Mouse (Mus musculus) limb, embryonic 11.5 days (tissue): ENCODE data around the gene Nrbf2. TPM values are rescaled to one million over a fixed set of nuclear protein-coding genes. Genes with fewer than 3 reads are reported as not detected.

Experiments
- ATAC-seq: fragments of 200-750 bp; cut with Nextera tagmentation; 2 replicates; pipeline ENCODE4 v1.8.0; 2017; ENCODE audit warnings: low read depth; ENCODE audit not compliant: insufficient number of reproducible peaks, low FRiP score, low TSS enrichment
- DNase-seq: peaks from one replicate; pipeline ENCODE4 v3.0.0-alpha.2; 2015; ENCODE audit warnings: low spot score
- H3K27ac ChIP-seq: fragments of 300-500 bp; sonication (generic); replicated peaks from 2 replicates; pipeline ENCODE4 v1.5.1; 2014; ENCODE audit warnings: low read depth, mild to moderate bottlenecking, low read length
- H3K27me3 ChIP-seq: fragments of 300-500 bp; sonication (generic); 2 replicates; pipeline ENCODE4 v1.6.1; 2014; ENCODE audit warnings: mild to moderate bottlenecking, low read length, mixed read lengths; ENCODE audit not compliant: control insufficient read depth, insufficient read depth
- H3K36me3 ChIP-seq: fragments of 300-500 bp; sonication (generic); 2 replicates; pipeline ENCODE4 v1.6.1; 2014; ENCODE audit warnings: mild to moderate bottlenecking, low read length, moderate library complexity, mixed read lengths; ENCODE audit not compliant: control insufficient read depth, insufficient read depth
- H3K4me1 ChIP-seq: fragments of 300-500 bp; sonication (generic); 2 replicates; pipeline ENCODE4 v1.6.1; 2014; ENCODE audit warnings: low read length, mixed read lengths; ENCODE audit not compliant: control insufficient read depth, insufficient read depth
- H3K4me2 ChIP-seq: fragments of 300-500 bp; sonication (generic); 2 replicates; pipeline ENCODE4 v1.6.1; 2014; ENCODE audit warnings: low read depth, mild to moderate bottlenecking, moderate library complexity; ENCODE audit not compliant: severe bottlenecking
- H3K4me3 ChIP-seq: fragments of 300-500 bp; sonication (generic); 2 replicates; pipeline ENCODE4 v1.5.1; 2014; ENCODE audit warnings: low read depth, low read length
- H3K9ac ChIP-seq: fragments of 300-500 bp; sonication (generic); 2 replicates; pipeline ENCODE4 v1.6.1; 2014; ENCODE audit warnings: mild to moderate bottlenecking, low read length
- H3K9me3 ChIP-seq: fragments of 300-500 bp; sonication (generic); 2 replicates; pipeline ENCODE4 v1.6.1; 2016; ENCODE audit warnings: low read length; ENCODE audit not compliant: control insufficient read depth
- WGBS: fragments of 180-500 bp; shearing (Covaris S2); extraction: QIAGEN DNeasy Blood & Tissue Kit; methylation state at CpG from one replicate; pipeline ENCODE4 v1.1.7; 2014; 5-methylcytosine and 5-hydroxymethylcytosine counted together
- polyA plus RNA-seq: library from polyadenylated mRNA; unstranded; fragments of >200 nt; fragmentation: Nextera tagmentation; extraction: Ambion mirVana; gene quantifications from 2 replicates; pipeline ENCODE4 v1.2.1, GENCODE M21; 2014

Gene Nrbf2
- polyA plus RNA-seq, 1 experiment from 2014 or later: 48.0 TPM

- WGBS: 25% methylated on average over 5 of the region's 5 CpGs
- H3K4me3 ChIP-seq: no peak overlapping the region
- H3K36me3 ChIP-seq: no peaks in the 10 kb centered on the region
- DNase-seq (no peak), ATAC-seq (no peak)
- H3K4me2 ChIP-seq: no peak overlapping the region
- H3K27ac ChIP-seq: no peak overlapping the region
- H3K27me3 ChIP-seq: no peaks in the 10 kb centered on the region
- H3K9ac ChIP-seq: no peak overlapping the region
- H3K9me3 ChIP-seq: no peaks in the 10 kb centered on the region
- no peaks in the 10 kb centered on the region for H3K4me1 ChIP-seq
These were observed 13.8 kb upstream of the Nrbf2 start for GRCm38 (mm10) chr10:67298856-67299255.

GRCm38 (mm10) chr10:67297175-67297855 lies 12.2 kb upstream of the Nrbf2 start:
- H3K27ac ChIP-seq: no peak overlapping the region
- ATAC-seq (no peak), DNase-seq (no peak)
- no peak overlapping the region for H3K4me3 ChIP-seq
- no peaks in the 10 kb centered on the region for H3K4me1 ChIP-seq
- WGBS: 88% methylated on average over 17 of the region's 17 CpGs
- H3K9ac ChIP-seq: no peak overlapping the region
- no peaks in the 10 kb centered on the region for H3K27me3 ChIP-seq
- no peak overlapping the region for H3K4me2 ChIP-seq
- H3K9me3 ChIP-seq: no peaks in the 10 kb centered on the region
- H3K36me3 ChIP-seq: no peaks in the 10 kb centered on the region

GRCm38 (mm10) chr10:67296482-67297152 lies 11.5 kb upstream of the Nrbf2 start:
- Histone ChIP-seq H3K36me3 (no peaks in the 10 kb centered on the region), H3K4me2 (no peak overlapping the region), H3K9ac (no peak overlapping the region), H3K27me3 (no peaks in the 10 kb centered on the region), H3K4me1 (no peaks in the 10 kb centered on the region), H3K9me3 (no peaks in the 10 kb centered on the region), H3K4me3 (no peak overlapping the region), H3K27ac (no peak overlapping the region)
- 84% methylated on average over 8 of the region's 8 CpGs for WGBS
- no peak for DNase-seq
- no peak for ATAC-seq

- no peaks in the 10 kb centered on the region for H3K9me3 ChIP-seq
- no peak for ATAC-seq
- no peak overlapping the region for H3K4me2 ChIP-seq
These were observed 10.9 kb upstream of the Nrbf2 start for GRCm38 (mm10) chr10:67295938-67296466.

GRCm38 (mm10) chr10:67295331-67295730 lies 10.2 kb upstream of the Nrbf2 start:
- DNase-seq (no peak), ATAC-seq (no peak)
- Histone ChIP-seq H3K27me3 (no peaks in the 10 kb centered on the region), H3K4me3 (no peak overlapping the region), H3K4me2 (no peak overlapping the region), H3K36me3 (no peaks in the 10 kb centered on the region), H3K9ac (no peak overlapping the region), H3K4me1 (no peaks in the 10 kb centered on the region), H3K27ac (no peak overlapping the region), H3K9me3 (no peaks in the 10 kb centered on the region)
- WGBS: 69% methylated on average over 5 of the region's 5 CpGs

More at GRCm38 (mm10) chr10:67295938-67296466, 10.9 kb upstream of the Nrbf2 start:
- Histone ChIP-seq H3K9ac (no peak overlapping the region), H3K27ac (no peak overlapping the region), H3K4me1 (no peaks in the 10 kb centered on the region), H3K4me3 (no peak overlapping the region), H3K36me3 (no peaks in the 10 kb centered on the region), H3K27me3 (no peaks in the 10 kb centered on the region)
- DNase-seq: no peak
- 75% methylated on average over 7 of the region's 7 CpGs for WGBS

GRCm38 (mm10) chr10:67291087-67291486 lies 6.0 kb upstream of the Nrbf2 start:
- Histone ChIP-seq H3K4me3 (no peak overlapping the region), H3K36me3 (no peaks in the 10 kb centered on the region), H3K9me3 (no peaks in the 10 kb centered on the region), H3K4me2 (no peak overlapping the region), H3K9ac (no peak overlapping the region), H3K4me1 (no peaks in the 10 kb centered on the region), H3K27me3 (no peaks in the 10 kb centered on the region), H3K27ac (no peak overlapping the region)
- WGBS: 34% methylated on average over 8 of the region's 8 CpGs
- ATAC-seq (no peak), DNase-seq (no peak)

- no peaks in the 10 kb centered on the region for H3K9me3 ChIP-seq
- H3K27ac ChIP-seq: no peak overlapping the region
- no peak overlapping the region for H3K9ac ChIP-seq
- H3K4me1 ChIP-seq: no peaks in the 10 kb centered on the region
- 55% methylated on average over 4 of the region's 4 CpGs for WGBS
- ATAC-seq (no peak), DNase-seq (no peak)
- no peak overlapping the region for H3K4me2 ChIP-seq
- no peaks in the 10 kb centered on the region for H3K27me3 ChIP-seq
- H3K36me3 ChIP-seq: no peaks in the 10 kb centered on the region
- H3K4me3 ChIP-seq: no peak overlapping the region
These were observed 5.5 kb upstream of the Nrbf2 start for GRCm38 (mm10) chr10:67290622-67291021.

GRCm38 (mm10) chr10:67287877-67288276 lies 2.8 kb upstream of the Nrbf2 start:
- no peaks in the 10 kb centered on the region for H3K27me3 ChIP-seq
- H3K36me3 ChIP-seq: no peaks in the 10 kb centered on the region
- ATAC-seq: no peak
- no peaks in the 10 kb centered on the region for H3K9me3 ChIP-seq
- DNase-seq: no peak
- peaks cover 3% of the 10 kb centered on the region; the same call in 1 of the 2 replicates for H3K4me1 ChIP-seq
- WGBS: 82% methylated on average over 3 of the region's 3 CpGs
- no peak overlapping the region for H3K4me2 ChIP-seq
- H3K27ac ChIP-seq: no peak overlapping the region
- H3K4me3 ChIP-seq: no peak overlapping the region
- H3K9ac ChIP-seq: no peak overlapping the region
